Mouse (Mus musculus): Measurements from ENCODE around the gene Zbtb48.

DNA sequence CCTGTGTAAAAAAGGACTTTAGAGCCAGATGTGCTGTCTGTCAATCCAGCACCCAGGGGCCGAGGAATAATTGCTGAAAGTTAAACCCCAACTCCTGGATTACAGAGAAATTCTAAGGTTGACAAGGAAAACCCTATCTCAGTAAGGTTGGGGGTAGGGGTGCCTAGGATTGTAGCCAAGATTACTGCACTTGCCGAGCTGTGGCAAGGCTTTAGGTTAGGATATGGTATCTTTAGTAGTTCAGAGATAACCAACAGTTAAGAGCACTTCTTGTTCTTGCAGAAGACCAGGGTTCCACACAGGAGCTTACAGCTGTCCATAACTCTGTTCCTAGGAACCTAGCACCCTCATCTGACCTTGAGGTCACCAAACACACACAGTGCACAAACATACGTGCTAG, 29.8 kb downstream of the Zbtb48 start:
- TF ChIP-seq CTCF (IDR thresholded peaks at IDR 0.05; ENCODE audit: control insufficient read depth, insufficient read depth, insufficient read length) = no peak
- TF ChIP-seq MAX (IDR thresholded peaks at IDR 0.05) = no peak
- no peak for TF ChIP-seq MYOG (IDR thresholded peaks at IDR 0.05; ENCODE audit: control insufficient read depth, extremely low read depth, insufficient read length)
- TF ChIP-seq FOSL1 (IDR thresholded peaks at IDR 0.05; ENCODE audit: insufficient read depth, low read length, poor library complexity, severe bottlenecking) = no peak

Measured in C2C12 (cell line).